Mouse (Mus musculus): Measurements from ENCODE around the gene Camta1. TPM values are rescaled to one million over a fixed set of nuclear protein-coding genes. Genes with fewer than 3 reads are reported as not detected.

Camta1 gene
- total RNA-seq, 1 experiment: 9.3 TPM

GRCm38 (mm10) chr4:151483977-151484313 lies 377.7 kb downstream of the Camta1 start:
- Histone ChIP-seq H3K27ac (ENCODE audit: insufficient read depth, low read depth, low read length, poor library complexity, severe bottlenecking) (no peak overlapping the region), H3K4me1 (ENCODE audit: control insufficient read depth in 2 of 2, insufficient read depth in 2 of 2, low read length in 2 of 2, poor library complexity in 1 of 2) (no peaks in the 10 kb centered on the region), H3K9ac (ENCODE audit: insufficient read depth, low read depth, low read length, poor library complexity, severe bottlenecking) (no peak overlapping the region), H3K36me3 (ENCODE audit: control insufficient read depth, insufficient read depth, low read length, poor library complexity, severe bottlenecking) (no peaks in the 10 kb centered on the region), H3K9me3 (ENCODE audit: control insufficient read depth, insufficient read depth, low read depth, low read length) (no peaks in the 10 kb centered on the region), H3K4me3 (ENCODE audit: insufficient read depth in 1 of 2, low read depth in 1 of 2, low read length in 2 of 2, poor library complexity in 1 of 2, severe bottlenecking in 1 of 2) (no peak overlapping the region)
- no peak for TF ChIP-seq ZNF384 (IDR thresholded peaks at IDR 0.05; ENCODE audit: low read depth, low read length)
- no peak for TF ChIP-seq MAFK (IDR thresholded peaks at IDR 0.05; ENCODE audit: insufficient read depth, low read depth, low read length)
- no peak for TF ChIP-seq HCFC1 (IDR thresholded peaks at IDR 0.05; ENCODE audit: borderline replicate concordance, insufficient read depth, low read length)
- no peak for TF ChIP-seq CHD2 (IDR thresholded peaks at IDR 0.05; ENCODE audit: low read depth, low read length)
- no peak for TF ChIP-seq ZC3H11A (IDR thresholded peaks at IDR 0.05; ENCODE audit: borderline replicate concordance, low read depth, low read length)
- in situ Hi-C loops (cut with MboI; ENCODE audit: low sequenced_read_pairs in 2 of 2, unreplicated experiment in 2 of 2): no loop called here
- DNase-seq (ENCODE audit: low read depth, low spot score): no peak

- TF ChIP-seq ZNF384 (IDR thresholded peaks at IDR 0.05; ENCODE audit: low read depth, low read length) (no peak), MAFK (IDR thresholded peaks at IDR 0.05; ENCODE audit: insufficient read depth, low read depth, low read length) (no peak), ZC3H11A (IDR thresholded peaks at IDR 0.05; ENCODE audit: borderline replicate concordance, low read depth, low read length) (no peak), CHD2 (IDR thresholded peaks at IDR 0.05; ENCODE audit: low read depth, low read length) (no peak), HCFC1 (IDR thresholded peaks at IDR 0.05; ENCODE audit: borderline replicate concordance, insufficient read depth, low read length) (no peak)
- Histone ChIP-seq H3K9ac (ENCODE audit: insufficient read depth, low read depth, low read length, poor library complexity, severe bottlenecking) (no peak overlapping the region), H3K27ac (ENCODE audit: insufficient read depth, low read depth, low read length, poor library complexity, severe bottlenecking) (no peak overlapping the region), H3K9me3 (ENCODE audit: control insufficient read depth, insufficient read depth, low read depth, low read length) (no peaks in the 10 kb centered on the region), H3K4me3 (ENCODE audit: insufficient read depth in 1 of 2, low read depth in 1 of 2, low read length in 2 of 2, poor library complexity in 1 of 2, severe bottlenecking in 1 of 2) (no peak overlapping the region), H3K4me1 (ENCODE audit: control insufficient read depth in 2 of 2, insufficient read depth in 2 of 2, low read length in 2 of 2, poor library complexity in 1 of 2) (no peaks in the 10 kb centered on the region), H3K36me3 (ENCODE audit: control insufficient read depth, insufficient read depth, low read length, poor library complexity, severe bottlenecking) (no peaks in the 10 kb centered on the region)
- DNase-seq (ENCODE audit: low read depth, low spot score): peak; percentile 51
- in situ Hi-C loops (cut with MboI; ENCODE audit: low sequenced_read_pairs in 2 of 2, unreplicated experiment in 2 of 2): no loop called here
These were observed 378.2 kb downstream of the Camta1 start for GRCm38 (mm10) chr4:151483299-151483976.

GRCm38 (mm10) chr4:151480928-151481327 lies 380.7 kb downstream of the Camta1 start:
- in situ Hi-C loops (cut with MboI; ENCODE audit: low sequenced_read_pairs in 2 of 2, unreplicated experiment in 2 of 2): no loop called here
- Histone ChIP-seq H3K4me3 (ENCODE audit: insufficient read depth in 1 of 2, low read depth in 1 of 2, low read length in 2 of 2, poor library complexity in 1 of 2, severe bottlenecking in 1 of 2) (no peak overlapping the region), H3K4me1 (ENCODE audit: control insufficient read depth in 2 of 2, insufficient read depth in 2 of 2, low read length in 2 of 2, poor library complexity in 1 of 2) (no peaks in the 10 kb centered on the region), H3K27ac (ENCODE audit: insufficient read depth, low read depth, low read length, poor library complexity, severe bottlenecking) (no peak overlapping the region), H3K36me3 (ENCODE audit: control insufficient read depth, insufficient read depth, low read length, poor library complexity, severe bottlenecking) (no peaks in the 10 kb centered on the region), H3K9me3 (ENCODE audit: control insufficient read depth, insufficient read depth, low read depth, low read length) (no peaks in the 10 kb centered on the region), H3K9ac (ENCODE audit: insufficient read depth, low read depth, low read length, poor library complexity, severe bottlenecking) (no peak overlapping the region)
- DNase-seq (ENCODE audit: low read depth, low spot score): no peak
- TF ChIP-seq HCFC1 (IDR thresholded peaks at IDR 0.05; ENCODE audit: borderline replicate concordance, insufficient read depth, low read length) (no peak), ZC3H11A (IDR thresholded peaks at IDR 0.05; ENCODE audit: borderline replicate concordance, low read depth, low read length) (no peak), MAFK (IDR thresholded peaks at IDR 0.05; ENCODE audit: insufficient read depth, low read depth, low read length) (no peak), ZNF384 (IDR thresholded peaks at IDR 0.05; ENCODE audit: low read depth, low read length) (no peak), CHD2 (IDR thresholded peaks at IDR 0.05; ENCODE audit: low read depth, low read length) (no peak)

DNA sequence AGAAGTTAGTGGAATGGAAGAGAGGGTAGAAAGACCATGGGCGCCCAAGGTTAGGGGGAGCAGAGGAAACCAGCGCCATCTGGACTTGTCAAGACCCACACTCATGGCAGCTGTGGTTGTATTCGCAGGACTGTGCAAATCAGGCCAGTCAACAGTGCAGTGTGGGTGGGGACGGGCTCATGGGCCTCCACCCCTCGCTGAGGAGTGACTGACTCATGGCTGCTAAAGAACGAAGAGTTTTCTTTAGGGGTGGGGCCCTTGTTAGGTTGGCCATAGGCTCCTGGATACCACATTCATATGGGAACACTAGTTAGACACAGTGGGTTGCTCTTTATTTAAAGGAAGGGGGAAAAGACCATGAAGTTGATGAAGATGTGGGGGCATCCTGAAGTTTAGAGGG lies 383.7 kb downstream of the Camta1 start:
- no peak for DNase-seq (ENCODE audit: low read depth, low spot score)
- H3K27ac ChIP-seq (ENCODE audit: insufficient read depth, low read depth, low read length, poor library complexity, severe bottlenecking): no peak overlapping the region
- H3K36me3 ChIP-seq (ENCODE audit: control insufficient read depth, insufficient read depth, low read length, poor library complexity, severe bottlenecking): no peaks in the 10 kb centered on the region
- no peak for TF ChIP-seq ZNF384 (IDR thresholded peaks at IDR 0.05; ENCODE audit: low read depth, low read length)
- TF ChIP-seq HCFC1 (IDR thresholded peaks at IDR 0.05; ENCODE audit: borderline replicate concordance, insufficient read depth, low read length): no peak
- no peaks in the 10 kb centered on the region for H3K4me1 ChIP-seq (ENCODE audit: control insufficient read depth in 2 of 2, insufficient read depth in 2 of 2, low read length in 2 of 2, poor library complexity in 1 of 2)
- H3K9me3 ChIP-seq (ENCODE audit: control insufficient read depth, insufficient read depth, low read depth, low read length): no peaks in the 10 kb centered on the region
- in situ Hi-C loops (cut with MboI; ENCODE audit: low sequenced_read_pairs in 2 of 2, unreplicated experiment in 2 of 2): no loop called here
- H3K9ac ChIP-seq (ENCODE audit: insufficient read depth, low read depth, low read length, poor library complexity, severe bottlenecking): no peak overlapping the region
- no peak overlapping the region for H3K4me3 ChIP-seq (ENCODE audit: insufficient read depth in 1 of 2, low read depth in 1 of 2, low read length in 2 of 2, poor library complexity in 1 of 2, severe bottlenecking in 1 of 2)

All from ES-E14 (cell line).